Mouse (Mus musculus) megakaryocyte, adult 5-6 weeks (primary cell): ENCODE measurements around the gene Rnf169. TPM values are rescaled to one million over a fixed set of nuclear protein-coding genes. Genes with fewer than 3 reads are reported as not detected.
A peak's percentile ranks its signal among the peaks of the same experiment; 100 is the strongest.
"Not testable (repeated sequence)": the region's sequence is repeated elsewhere in the genome, so short reads cannot be mapped to it uniquely, and the experiment has no call there.

ENCODE experiments used
- ATAC-seq: 2 replicates; pipeline ENCODE4 v1.8.0; 2016; ENCODE audit warnings: mild to moderate bottlenecking, inconsistent platforms; ENCODE audit not compliant: poor library complexity, severe bottlenecking
- total RNA-seq, 2 experiments: library from RNA; stranded (forward) in 1 of 2; stranded (reverse) in 1 of 2; fragments of 153-499, 151-499 nt in 1 of 2; fragments of 221-1000, 200-1000 nt in 1 of 2; gene quantifications; 2 replicates each; pipeline versions ENCODE4 v1.2.3 to v1.2.4; 2015 to 2017

Rnf169 gene
- total RNA-seq, 2 experiments from 2014 or later: 13.7 to 22.0 TPM

DNA sequence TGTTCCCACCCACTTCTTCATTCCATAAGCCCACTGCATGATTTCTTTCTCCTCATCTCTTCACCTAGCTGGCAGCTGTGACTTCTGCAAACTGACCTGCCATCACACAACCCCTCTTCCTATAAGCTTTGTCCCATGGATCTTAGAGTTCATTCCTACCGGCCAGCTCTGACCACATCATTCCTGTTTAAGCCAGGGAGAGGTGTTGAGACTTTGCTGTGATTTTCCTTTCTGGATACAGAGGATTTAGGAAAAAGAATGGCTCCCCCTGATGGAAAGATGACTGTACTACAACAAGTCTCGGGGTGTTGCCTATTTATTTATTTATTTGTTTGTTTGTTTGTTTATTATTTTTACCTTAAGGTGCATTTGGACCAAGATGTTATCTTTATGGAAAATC, 1.1 kb upstream of the Rnf169 start:
- no peak for ATAC-seq

DNA sequence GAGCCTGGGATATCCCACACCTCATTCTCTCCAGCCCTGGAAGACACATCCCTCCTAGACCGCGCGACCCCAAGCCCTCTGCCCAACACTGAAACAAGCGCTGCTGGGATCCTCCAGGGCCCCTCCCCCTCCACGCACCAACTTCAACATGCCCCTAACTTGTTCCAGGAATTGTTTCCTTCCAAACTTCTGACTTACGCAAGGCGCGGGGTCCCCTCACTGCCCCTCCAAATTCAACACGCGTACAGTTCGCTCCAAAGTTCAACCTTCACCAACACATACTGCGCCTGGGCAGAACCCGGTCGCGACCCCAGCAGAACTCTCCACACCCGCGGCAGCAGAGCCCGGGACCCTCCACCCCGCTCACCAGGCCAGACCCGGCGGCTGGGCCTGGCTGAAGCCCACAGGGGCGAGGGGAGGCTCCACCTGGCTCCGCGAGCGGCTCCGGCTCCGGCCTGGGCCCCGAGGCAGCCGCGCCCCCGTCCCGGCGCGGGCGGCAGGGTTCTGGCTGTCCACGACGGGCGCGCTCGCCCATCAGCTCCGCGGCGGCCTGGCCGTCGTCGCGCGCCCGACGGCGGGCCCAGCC, 609 bp downstream of the Rnf169 start:
- ATAC-seq: no peak

DNA sequence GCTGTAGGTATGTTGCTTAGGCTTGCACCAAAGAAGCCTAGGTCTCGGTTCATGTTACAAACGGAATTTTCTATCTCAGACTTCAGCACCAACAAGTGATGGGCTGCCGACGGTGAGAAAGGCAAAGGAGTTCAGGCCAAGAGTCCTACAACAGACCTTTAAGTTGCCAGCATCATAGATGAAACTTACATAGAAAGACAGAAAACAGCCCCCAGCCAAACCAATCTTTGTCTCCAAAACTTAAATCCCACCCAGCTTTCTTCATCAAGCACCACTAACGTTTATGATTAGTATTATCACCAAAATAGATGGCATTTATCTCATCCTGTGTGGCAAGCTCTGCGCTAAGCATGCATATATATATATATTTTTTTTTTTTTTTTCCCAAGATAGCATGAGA, 1.2 kb downstream of the Rnf169 start:
- ATAC-seq: no peak

GRCm38 (mm10) chr7:99978041-99978440, 2.2 kb downstream of the Rnf169 start:
- ATAC-seq: no peak

- ATAC-seq: no peak
Observed at GRCm38 (mm10) chr7:99975819-99976575, 4.3 kb downstream of the Rnf169 start.

DNA sequence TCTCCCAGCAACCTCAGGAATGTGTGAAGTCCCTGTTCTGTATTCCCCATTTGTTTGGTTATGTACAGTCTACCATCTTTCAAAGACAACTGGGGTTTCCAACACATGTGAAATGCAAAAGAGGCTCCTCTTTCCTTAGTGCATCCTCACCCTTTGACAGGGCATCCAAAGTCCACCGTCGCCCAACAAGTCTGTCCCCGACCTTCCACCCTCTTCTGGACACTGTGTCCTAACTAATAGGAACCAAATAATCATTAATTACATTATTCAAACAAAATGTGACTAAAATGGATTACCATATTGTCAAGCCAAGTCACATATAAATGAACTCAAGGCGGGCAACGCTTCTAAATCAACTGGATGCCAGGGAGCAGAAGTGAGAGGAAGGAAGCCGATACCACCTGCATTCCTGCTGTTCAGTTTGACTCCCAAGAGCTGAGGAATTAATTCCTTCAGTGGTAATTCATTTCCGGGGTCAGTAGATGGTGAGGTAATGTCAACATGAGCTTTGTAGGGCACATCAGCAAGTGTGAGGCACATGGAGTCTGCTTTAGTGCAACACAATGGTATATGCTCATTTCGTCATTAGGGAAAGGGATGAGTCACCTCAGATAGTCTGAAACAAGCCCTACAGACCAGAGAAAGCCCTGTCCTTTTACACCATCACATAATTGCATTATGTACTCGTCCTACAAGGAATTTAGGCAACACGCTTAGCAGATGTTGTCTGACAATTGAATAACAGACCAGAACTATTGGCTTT, 5.9 kb downstream of the Rnf169 start:
- peak; percentile 76 for ATAC-seq

- not testable (repeated sequence) for ATAC-seq
Observed at GRCm38 (mm10) chr7:99972912-99973311, 7.3 kb downstream of the Rnf169 start.

DNA sequence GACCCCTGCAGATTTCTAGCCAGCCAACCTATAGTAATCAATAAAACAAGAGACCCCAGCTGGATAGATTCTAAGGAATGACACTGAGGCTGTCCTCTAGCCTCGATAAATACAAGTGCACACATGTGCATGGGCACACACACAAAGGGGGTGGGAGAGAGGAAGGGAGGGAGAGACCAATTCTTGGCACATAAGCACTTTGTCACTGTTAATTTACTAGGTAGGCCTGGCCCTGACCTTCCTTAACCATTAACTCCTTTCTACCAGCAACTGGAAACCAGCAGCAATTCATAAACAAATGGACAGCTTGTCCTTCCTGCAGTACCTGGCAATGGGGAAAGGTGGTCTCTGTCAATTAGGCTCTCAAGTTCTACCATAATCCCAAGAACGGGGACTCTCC, 8.3 kb downstream of the Rnf169 start:
- ATAC-seq: no peak

- no peak for ATAC-seq
Observed at GRCm38 (mm10) chr7:99969151-99969550, 11.1 kb downstream of the Rnf169 start.

GRCm38 (mm10) chr7:99966011-99966721, 14.1 kb downstream of the Rnf169 start:
- no peak for ATAC-seq

- no peak for ATAC-seq
Observed at GRCm38 (mm10) chr7:99965020-99965841, 15.0 kb downstream of the Rnf169 start.

DNA sequence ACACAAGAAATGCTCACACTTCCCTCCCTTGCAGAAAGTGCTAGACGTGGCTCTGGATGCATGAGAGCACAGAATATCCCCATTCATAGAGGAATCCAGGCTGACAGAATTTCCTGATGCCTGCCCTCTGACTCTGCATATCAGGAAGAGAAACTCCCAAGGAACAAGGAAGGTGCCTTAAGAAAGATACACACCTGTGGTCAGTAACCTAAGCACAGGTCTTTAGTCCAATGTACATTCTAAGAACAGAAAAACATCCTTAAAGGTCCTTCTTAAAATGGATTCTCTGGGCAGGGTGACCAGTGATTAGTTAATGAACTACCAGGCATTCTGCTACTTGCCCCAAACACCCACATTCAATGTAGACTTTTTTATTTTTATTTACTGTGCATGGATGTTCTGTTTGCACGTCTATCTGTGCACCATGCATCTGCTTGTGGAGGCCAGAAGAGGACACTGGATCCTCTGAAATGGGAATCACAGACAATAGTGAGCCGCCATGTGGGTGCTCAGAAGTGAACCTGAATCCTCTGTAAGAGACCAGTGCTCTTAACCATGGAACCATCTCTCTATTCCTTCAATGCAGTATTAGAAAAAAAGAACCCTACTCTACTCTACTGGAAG, 16.9 kb downstream of the Rnf169 start:
- peak; percentile 22; the same call in 1 of the 2 replicates for ATAC-seq

DNA sequence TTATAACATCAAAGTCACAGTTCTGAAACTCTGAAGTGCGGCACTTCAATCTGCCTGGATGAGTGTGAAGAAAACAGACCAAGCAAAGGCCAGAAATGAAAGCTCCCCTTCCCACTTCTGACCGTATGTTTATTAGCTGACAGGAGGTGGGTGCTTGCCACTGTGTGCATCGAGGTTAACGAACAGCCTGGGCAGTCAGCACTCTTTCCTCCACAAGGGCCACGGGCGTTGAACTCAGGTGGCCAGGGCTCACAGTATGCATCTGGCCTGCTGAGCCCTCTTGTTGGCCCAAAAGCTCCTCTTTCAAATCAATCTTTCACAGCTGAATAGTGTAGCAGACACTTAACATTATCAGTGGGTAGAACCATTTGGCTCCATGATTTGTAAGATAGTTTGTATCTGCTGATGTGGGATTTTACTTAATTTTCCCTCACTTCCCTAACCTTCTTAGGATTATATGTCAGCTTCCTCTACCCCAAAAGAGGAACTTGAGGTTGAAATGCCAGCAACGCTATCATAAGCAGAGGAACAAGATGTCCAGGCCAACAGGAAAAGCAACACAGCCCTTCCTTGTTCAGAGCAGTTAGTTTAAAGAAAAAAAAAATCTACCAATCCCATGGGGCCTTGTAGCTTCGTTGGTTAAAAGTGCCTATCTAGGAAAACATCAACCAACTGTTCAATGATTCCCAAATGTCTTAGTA, 17.6 kb downstream of the Rnf169 start:
- peak; percentile 91 for ATAC-seq

GRCm38 (mm10) chr7:99961518-99961917, 18.7 kb downstream of the Rnf169 start:
- no peak for ATAC-seq

- ATAC-seq: 0 out of 2 replicates have a peak, but pooled peaks have one; percentile 20
Observed at GRCm38 (mm10) chr7:99960571-99960970, 19.7 kb downstream of the Rnf169 start.

DNA sequence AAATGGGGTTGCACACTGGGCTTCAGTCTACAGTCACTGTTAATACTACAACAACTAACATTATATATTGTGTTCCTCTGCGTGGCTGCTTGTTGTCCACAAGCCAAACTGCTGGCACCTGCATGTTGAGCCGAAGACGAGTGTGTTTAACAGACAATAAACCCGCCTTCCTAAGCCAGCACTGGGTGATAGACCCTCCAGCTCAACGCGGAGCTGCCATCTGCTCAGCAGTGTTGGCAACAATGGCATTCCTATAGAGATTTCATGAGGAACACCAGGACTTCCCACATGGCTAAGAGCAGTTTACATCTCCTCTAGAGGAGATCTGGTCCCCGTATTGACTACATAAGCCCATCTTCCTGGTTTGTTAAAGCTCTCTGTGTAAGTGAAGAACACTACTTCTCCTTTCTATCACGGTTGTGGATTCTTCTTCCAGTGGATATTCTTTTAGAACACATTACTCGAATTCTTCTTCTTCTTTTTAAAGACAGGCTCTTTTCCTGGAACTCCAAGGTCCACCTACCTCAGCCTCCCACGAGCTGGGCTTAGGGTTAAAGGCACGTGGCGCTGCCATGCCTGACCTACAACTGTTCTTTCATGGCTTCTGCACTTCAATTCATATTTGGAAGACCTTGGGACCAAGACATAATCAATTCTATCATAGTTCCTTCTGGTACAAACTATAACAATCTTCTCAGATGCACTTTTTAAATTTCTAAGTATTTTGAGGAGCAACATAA, 22.9 kb downstream of the Rnf169 start:
- no peak for ATAC-seq

- peak; percentile 64 for ATAC-seq
Observed at GRCm38 (mm10) chr7:99956095-99956494, 24.2 kb downstream of the Rnf169 start.

DNA sequence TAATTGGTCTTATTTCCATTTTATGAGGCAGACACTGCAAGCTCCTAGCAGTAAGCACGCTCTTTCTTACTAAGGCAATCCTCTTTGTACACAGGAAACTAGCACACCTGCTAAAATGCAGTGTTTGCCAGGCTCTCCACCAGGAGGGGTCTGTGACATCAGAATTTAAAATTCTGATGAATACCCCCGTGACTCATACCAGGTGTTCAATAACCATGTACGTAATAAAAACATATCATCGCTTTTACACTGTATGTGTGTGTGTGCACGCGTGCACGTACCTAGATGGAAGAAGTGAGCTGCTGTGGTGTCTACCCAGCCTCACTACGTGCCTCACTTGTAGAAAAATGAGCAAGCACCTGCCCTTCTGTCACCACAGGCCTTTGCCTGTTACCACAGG, 26.0 kb downstream of the Rnf169 start:
- no peak for ATAC-seq
